Mouse (Mus musculus): ENCODE results near the gene Fgfr1op. TPM values are rescaled to one million over a fixed set of nuclear protein-coding genes. Genes with fewer than 3 reads are reported as not detected.
"Not testable (repeated sequence)": the region's sequence is repeated elsewhere in the genome, so short reads cannot be mapped to it uniquely, and the experiment has no call there.

The Fgfr1op gene
- polyA plus RNA-seq, 1 experiment from 2014 or later: 47.5 TPM

- not testable (repeated sequence) for DNase-seq (ENCODE audit: low spot score)
Observed at GRCm38 (mm10) chr17:8167436-8167835, 2.1 kb downstream of the Fgfr1op start.

DNA sequence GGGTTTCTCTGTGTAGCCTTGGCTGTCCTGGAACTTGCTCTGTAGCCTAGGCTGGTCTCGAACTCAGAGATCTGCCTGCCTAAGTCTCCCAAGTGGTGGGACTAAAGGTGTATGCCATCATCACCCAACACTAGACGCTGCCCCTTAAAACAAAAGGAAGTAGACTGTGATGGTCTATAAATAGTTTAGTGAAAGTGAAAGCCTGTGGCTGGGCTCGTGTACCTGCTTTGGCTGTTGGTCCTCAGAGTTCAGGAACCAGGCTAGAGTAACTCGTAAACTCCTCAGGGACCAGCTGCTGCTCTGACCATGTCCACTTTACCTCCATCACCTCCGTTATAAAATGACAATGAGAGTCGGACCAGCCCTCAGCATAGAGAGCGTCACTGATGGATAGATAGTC, 5.0 kb downstream of the Fgfr1op start:
- DNase-seq (ENCODE audit: low spot score): no peak

- DNase-seq (ENCODE audit: low spot score): no peak
Observed at GRCm38 (mm10) chr17:8171081-8171480, 5.8 kb downstream of the Fgfr1op start.

GRCm38 (mm10) chr17:8177090-8177489, 11.8 kb downstream of the Fgfr1op start:
- DNase-seq (ENCODE audit: low spot score): no peak

DNA sequence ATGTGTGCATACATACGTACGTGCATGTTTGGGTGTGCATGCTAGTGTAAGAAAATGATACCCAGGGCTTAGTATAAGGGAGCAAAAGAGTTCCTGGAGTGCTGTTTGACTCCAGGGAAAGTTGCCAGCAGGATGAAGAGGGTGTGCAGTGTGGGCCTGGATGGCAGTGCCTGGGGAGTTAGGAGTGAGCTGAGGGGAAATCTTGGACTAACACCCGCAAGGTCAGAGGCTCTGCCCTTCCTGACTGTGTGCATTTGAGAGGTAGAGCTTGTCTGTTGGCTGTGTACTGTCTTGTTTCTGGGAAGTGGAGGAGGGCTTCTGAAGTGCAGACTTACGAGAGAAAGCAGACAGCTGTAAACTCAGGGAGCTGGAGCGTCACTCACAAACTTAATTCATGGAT, 18.5 kb downstream of the Fgfr1op start:
- DNase-seq (ENCODE audit: low spot score): no peak

- no peak for DNase-seq (ENCODE audit: low spot score)
Observed at GRCm38 (mm10) chr17:8184217-8184616, 18.9 kb downstream of the Fgfr1op start.

DNA sequence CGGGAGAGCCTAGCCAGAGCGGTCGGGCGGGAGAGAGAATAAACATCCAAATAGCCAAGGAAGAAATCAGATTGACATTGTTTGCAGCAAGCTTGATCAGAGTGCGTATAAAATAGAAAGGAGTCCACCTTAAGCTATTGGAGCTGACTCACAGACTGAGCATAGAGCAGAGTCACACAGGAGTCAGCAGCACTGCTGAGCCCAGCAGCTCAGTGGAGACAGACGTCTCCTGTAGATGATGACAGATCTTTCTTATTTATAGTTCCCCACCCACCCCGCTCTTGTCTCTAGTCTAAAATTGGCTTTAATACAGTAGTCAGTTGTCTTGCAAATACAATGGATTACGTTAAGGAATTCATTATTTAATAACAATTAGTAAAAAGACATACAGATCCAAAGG, 28.4 kb downstream of the Fgfr1op start:
- DNase-seq (ENCODE audit: low spot score): no peak

DNA sequence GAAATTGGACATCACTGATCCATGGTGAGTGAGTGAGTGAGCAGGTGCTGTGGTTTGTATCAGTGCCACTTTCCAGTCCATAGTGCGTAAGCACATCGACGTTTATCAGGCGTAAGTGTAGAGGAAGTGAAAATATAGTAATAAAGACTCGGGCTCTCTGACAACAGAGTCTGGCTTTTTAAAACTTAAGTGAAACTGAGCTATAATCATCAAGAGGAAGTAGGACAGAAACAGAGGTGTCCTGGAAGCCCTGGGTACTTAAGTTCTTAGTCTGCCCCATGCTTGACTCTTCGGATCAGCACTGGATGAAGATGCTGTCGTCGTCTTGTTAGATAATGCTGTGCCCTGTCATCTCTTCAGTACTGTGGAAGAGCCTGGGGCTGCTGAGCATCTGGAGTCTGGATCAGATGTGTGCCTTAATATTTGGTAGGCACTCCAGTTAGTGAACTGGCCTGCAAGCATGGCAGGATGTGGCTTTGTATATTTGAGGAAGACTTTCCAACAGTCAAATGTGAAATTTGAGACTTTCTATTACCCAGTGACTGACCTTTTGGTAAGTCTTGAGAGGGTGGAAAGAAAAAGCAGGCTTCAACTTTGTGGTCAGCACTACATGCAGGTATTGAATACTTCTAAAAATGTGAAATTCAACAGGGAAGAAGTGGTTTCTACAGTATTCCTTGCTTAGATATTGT, 30.5 kb downstream of the Fgfr1op start:
- DNase-seq (ENCODE audit: low spot score): no peak

- DNase-seq (ENCODE audit: low spot score): peak; percentile 37
Observed at GRCm38 (mm10) chr17:8197652-8198051, 32.4 kb downstream of the Fgfr1op start.

DNA sequence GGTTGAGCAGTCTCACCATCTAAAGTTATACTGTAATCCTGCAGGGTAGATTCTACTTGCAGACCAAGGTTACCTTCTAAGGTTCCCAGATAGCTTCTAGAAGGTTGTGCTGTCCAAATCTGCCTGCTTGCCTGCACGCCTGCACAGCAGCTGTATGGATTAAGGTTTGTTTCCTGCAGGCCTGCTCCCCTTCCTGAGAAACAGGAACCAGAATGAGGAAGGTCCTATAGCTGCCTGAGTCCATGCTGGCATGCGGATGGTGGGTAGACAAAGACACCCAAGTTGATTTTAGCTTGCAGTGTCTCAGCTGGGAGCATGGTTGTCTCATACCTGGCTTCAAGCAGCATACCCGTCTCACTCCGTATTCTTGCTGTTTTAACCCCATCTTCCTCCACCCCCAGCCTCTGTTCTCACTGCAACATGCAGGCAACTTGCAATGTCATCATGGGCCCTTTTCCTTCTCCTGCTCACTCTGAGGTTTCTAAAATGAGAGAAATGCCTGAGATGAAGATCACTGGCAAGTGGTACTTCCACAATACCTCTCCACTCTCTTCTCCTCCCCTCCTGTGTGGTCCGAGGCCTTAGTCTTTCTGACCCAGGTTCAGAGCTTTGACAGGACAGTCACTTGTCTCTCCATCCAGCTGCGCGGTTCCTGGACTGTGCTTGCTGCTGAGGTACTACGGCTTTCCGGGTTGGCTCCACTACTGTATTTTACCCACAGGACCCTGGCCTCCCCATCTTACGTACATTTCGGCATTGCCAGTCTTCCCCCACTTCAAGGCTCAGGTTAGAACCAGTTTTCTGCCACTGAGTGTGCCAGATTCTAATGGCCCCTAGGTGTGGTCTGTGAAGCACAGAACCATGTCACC, 34.0 kb downstream of the Fgfr1op start:
- DNase-seq (ENCODE audit: low spot score): no peak

DNA sequence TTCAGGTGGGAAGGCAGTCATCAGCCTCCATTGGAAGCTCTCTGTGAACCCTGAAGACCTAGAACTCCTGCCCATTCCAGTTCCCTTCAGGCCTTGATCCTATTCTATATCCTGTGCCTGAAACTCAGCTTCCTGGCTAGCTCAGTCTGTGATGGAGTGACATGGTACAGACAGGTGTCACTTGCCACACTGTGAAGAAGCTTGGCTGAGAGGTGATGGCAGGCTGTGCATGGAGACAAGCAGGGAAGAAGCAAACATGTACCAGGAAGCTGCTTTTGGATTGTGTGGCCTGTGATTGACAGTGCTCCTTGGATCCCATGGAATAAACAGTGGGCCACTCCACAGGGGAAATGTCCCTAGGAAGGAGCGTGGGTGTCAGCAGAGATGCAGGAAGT, 34.6 kb downstream of the Fgfr1op start:
- DNase-seq (ENCODE audit: low spot score): no peak

- no peak for DNase-seq (ENCODE audit: low spot score)
Observed at GRCm38 (mm10) chr17:8203487-8203886, 38.2 kb downstream of the Fgfr1op start.

GRCm38 (mm10) chr17:8205221-8205631, 39.9 kb downstream of the Fgfr1op start:
- DNase-seq (ENCODE audit: low spot score): not testable (repeated sequence)

GRCm38 (mm10) chr17:8206691-8207090, 41.4 kb downstream of the Fgfr1op start:
- DNase-seq (ENCODE audit: low spot score): no peak

DNA sequence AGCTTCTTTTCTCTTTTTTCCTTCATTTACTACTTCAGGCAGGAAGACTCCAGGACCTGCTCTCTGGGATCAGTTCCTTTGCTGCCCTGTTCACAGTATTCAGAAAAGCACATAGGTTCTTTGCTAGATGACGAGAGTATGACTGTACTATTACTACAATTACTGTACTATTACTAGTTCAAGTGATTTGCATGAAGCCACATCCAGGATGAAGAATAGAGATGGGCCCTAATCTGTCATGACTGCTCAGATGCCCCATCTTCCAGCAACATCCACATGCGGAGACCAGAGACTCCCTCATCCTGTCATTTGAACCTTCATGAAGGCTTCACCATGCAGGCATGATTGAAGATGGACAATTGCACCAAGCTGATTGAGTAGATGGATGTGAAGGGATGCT, 44.4 kb downstream of the Fgfr1op start:
- no peak for DNase-seq (ENCODE audit: low spot score)

GRCm38 (mm10) chr17:8210170-8210569, 44.9 kb downstream of the Fgfr1op start:
- no peak for DNase-seq (ENCODE audit: low spot score)

DNA sequence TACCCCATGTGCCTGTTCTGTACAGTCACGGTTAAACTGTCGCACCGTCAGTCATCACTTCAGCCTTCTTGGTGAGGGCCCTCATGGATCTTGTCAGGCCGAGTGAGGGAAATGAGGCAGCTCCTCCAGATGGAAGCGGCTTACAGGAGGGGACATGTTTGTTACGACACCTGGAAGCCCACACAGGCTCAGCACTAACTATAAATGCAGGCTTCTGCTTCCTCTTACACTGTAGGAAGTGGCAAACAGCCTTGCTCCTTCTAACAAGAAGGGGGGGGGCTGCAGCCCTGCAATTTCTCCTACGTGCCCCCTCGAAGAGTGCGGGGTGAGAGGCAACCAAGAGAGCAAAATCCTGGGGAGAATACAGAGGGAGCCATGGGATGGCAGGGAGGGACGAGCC, 45.4 kb downstream of the Fgfr1op start:
- DNase-seq (ENCODE audit: low spot score): no peak

- DNase-seq (ENCODE audit: low spot score): no peak
Observed at GRCm38 (mm10) chr17:8211399-8211798, 46.1 kb downstream of the Fgfr1op start.

DNA sequence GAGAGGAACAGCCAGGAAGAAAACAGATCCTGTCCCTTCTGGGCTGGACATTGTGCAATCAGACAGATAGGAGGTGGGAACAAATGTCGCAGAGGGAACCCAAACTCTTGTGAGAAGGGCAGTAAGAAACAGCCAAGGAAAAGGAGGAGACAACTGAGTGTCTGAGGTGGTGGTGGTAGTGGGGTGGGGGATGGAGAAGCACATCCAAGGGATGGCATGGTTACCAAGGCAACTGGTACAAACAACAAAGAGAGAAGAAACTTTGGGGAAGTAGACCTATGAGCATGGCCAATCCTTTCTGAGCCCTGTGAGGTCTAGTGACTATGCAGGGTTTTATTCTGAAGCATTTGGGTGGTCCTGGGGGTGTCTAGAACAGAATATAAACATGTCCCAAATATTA, 49.1 kb downstream of the Fgfr1op start:
- DNase-seq (ENCODE audit: low spot score): no peak

- DNase-seq (ENCODE audit: low spot score): no peak
Observed at GRCm38 (mm10) chr17:8215016-8215745, 49.9 kb downstream of the Fgfr1op start.

- no peak for DNase-seq (ENCODE audit: low spot score)
Observed at GRCm38 (mm10) chr17:8223225-8223624, 57.9 kb downstream of the Fgfr1op start.

DNA sequence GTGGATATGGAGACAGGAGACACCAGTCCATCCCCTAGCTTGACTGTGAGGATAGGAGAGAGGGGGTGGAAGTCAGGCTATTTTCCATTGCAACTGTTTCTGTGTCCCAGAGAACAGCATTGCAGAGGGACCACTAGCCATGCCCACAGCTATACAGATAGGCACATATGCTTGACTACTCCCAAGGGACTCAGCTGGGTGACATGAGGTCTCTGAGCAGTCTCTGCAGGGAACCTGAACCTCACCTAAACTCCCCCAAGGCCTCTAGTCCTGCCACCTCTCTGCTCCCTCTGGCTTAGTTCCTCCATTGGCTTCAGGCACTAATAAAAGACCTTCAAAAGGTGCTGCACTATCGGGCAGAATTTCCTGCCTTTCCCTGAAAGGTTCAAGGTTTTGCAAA, 58.8 kb downstream of the Fgfr1op start:
- DNase-seq (ENCODE audit: low spot score): no peak

Measured in thymus, postnatal 0 days (tissue).